Mouse (Mus musculus) layer of hippocampus, adult 9-11 months (tissue): Measurements from ENCODE around the gene Gabrg3.

Experiments used
- DNase-seq: peaks from one replicate; pipeline ENCODE4 v3.0.0; 2022

Gabrg3 gene

GRCm38 (mm10) chr7:57386517-57387340, at the start of gene Gabrg3:
Gabrg3 (minus strand) TSS chr7:57387188.
- DNase-seq: peak; percentile 14

- DNase-seq: no peak
Observed at GRCm38 (mm10) chr7:57422675-57423074, 35.7 kb upstream of the Gabrg3 start.

GRCm38 (mm10) chr7:57421044-57421443, 34.1 kb upstream of the Gabrg3 start:
- DNase-seq: no peak

GRCm38 (mm10) chr7:57419392-57419791, 32.4 kb upstream of the Gabrg3 start, which contains the start of gene Gabrb3:
Gabrb3 (plus strand) TSS chr7:57419692.
- DNase-seq: no peak

- no peak for DNase-seq
Observed at GRCm38 (mm10) chr7:57412896-57413295, 25.9 kb upstream of the Gabrg3 start.

- DNase-seq: no peak
Observed at GRCm38 (mm10) chr7:57411163-57411562, 24.2 kb upstream of the Gabrg3 start.

- DNase-seq: no peak
Observed at GRCm38 (mm10) chr7:57393551-57393950, 6.6 kb upstream of the Gabrg3 start.

GRCm38 (mm10) chr7:57390046-57390445, 3.1 kb upstream of the Gabrg3 start:
- no peak for DNase-seq

GRCm38 (mm10) chr7:57387341-57387654, 310 bp upstream of the Gabrg3 start:
- no peak for DNase-seq

GRCm38 (mm10) chr7:57384112-57384511, 2.9 kb downstream of the Gabrg3 start:
- DNase-seq: peak; percentile 30

GRCm38 (mm10) chr7:57366013-57366390, 21.0 kb downstream of the Gabrg3 start:
- no peak for DNase-seq

- no peak for DNase-seq
Observed at GRCm38 (mm10) chr7:57365134-57366012, 21.6 kb downstream of the Gabrg3 start.

GRCm38 (mm10) chr7:57363812-57364211, 23.2 kb downstream of the Gabrg3 start:
- no peak for DNase-seq

- DNase-seq: no peak
Observed at GRCm38 (mm10) chr7:57357871-57358540, 29.0 kb downstream of the Gabrg3 start.

GRCm38 (mm10) chr7:57356565-57357301, 30.3 kb downstream of the Gabrg3 start:
- peak; percentile 45 for DNase-seq

- no peak for DNase-seq
Observed at GRCm38 (mm10) chr7:57348774-57349173, 38.2 kb downstream of the Gabrg3 start.

- no peak for DNase-seq
Observed at GRCm38 (mm10) chr7:57341910-57342309, 45.1 kb downstream of the Gabrg3 start.

GRCm38 (mm10) chr7:57331211-57331610, 55.8 kb downstream of the Gabrg3 start:
- DNase-seq: no peak

GRCm38 (mm10) chr7:57330240-57330639, 56.7 kb downstream of the Gabrg3 start:
- peak; percentile 12 for DNase-seq

- no peak for DNase-seq
Observed at GRCm38 (mm10) chr7:57324473-57324872, 62.5 kb downstream of the Gabrg3 start.

GRCm38 (mm10) chr7:57322086-57322485, 64.9 kb downstream of the Gabrg3 start:
- DNase-seq: no peak

- no peak for DNase-seq
Observed at GRCm38 (mm10) chr7:57314971-57315370, 72.0 kb downstream of the Gabrg3 start.

GRCm38 (mm10) chr7:57312018-57312417, 75.0 kb downstream of the Gabrg3 start:
- DNase-seq: no peak
